Mouse (Mus musculus) lung, adult 2 months (tissue): ENCODE data around the gene Tmem240.

Experiments used
- CTCF ChIP-seq: fragments of 200-500 bp; IDR thresholded peaks from 2 replicates; pipeline ENCODE4 v1.5.1; 2011; ENCODE audit warnings: mild to moderate bottlenecking, low read length, control low read depth; ENCODE audit not compliant: insufficient read depth
- POLR2A ChIP-seq: fragments of 200-500 bp; IDR thresholded peaks from 2 replicates; pipeline ENCODE4 v1.6.1; 2011; ENCODE audit warnings: low read depth, mild to moderate bottlenecking, control low read depth, low read length, borderline replicate concordance; ENCODE audit errors: extremely low read depth

DNA sequence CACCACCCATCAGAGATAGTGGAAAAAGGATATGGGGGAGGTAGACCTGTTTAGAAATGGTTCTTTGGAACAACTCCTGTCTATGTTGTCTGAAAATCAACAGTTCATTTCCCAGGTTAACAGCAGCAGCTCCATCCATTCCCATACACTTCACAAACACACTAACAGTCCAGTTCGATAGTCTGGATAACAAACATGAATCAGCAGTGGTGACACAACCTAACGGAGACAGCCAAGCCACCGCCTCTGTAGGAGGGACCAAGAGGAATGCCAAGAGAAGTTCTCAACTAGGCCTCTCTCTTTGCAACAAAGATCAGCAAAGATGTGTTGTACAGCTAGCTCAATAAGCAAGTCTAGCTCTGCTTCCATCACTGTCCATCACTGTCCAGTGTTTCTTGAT is 27.8 kb downstream of the Tmem240 start:
- TF ChIP-seq CTCF (no peak), POLR2A (no peak)
